Mouse (Mus musculus): ENCODE data around the gene Ankrd34a. TPM values are rescaled to one million over a fixed set of nuclear protein-coding genes. Genes with fewer than 3 reads are reported as not detected.

Ankrd34a gene
- polyA plus RNA-seq, 1 experiment from 2014 or later = 0.15 TPM

DNA sequence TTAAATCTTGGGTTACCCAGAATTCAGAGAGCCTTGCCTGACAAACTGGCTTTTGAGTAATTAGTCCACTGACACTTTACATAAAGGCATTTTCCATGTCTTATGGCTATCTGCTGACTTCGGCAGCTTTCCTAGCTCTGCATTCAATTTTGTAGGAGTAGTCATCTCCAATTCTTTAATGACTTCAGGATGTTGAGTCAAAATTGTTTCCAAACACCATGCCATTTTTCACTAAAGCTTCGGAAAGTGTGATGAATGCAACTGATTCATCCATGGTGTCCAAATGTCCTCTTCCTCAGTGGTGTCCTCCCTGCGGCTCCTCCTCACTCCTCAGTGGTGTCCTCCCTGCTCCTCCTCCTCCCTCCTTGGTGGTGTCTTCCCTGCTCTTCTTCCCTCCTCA is 21.5 kb downstream of the Ankrd34a start:
- 73% methylated on average over 3 of the region's 3 CpGs for WGBS (ENCODE audit: insufficient replicate concordance)
- Histone ChIP-seq H3K9me3 (replicated peaks; ENCODE audit: control insufficient read depth, low read length) (no peaks in the 10 kb centered on the region), H3K36me3 (ENCODE audit: control insufficient read depth, insufficient read depth) (no peaks in the 10 kb centered on the region; the same call in 1 of the 2 replicates), H3K4me3 (ENCODE audit: low read depth, low read length) (no peak overlapping the region), H3K27ac (ENCODE audit: low read length) (no peak overlapping the region), H3K4me1 (ENCODE audit: control insufficient read depth, low read depth, low read length) (no peaks in the 10 kb centered on the region), H3K9ac (ENCODE audit: low read depth, low read length) (no peak overlapping the region), H3K27me3 (ENCODE audit: control insufficient read depth, insufficient read depth, low read depth, low read length) (no peaks in the 10 kb centered on the region), H3K4me2 (ENCODE audit: low read depth, low read length) (no peak overlapping the region)
- ATAC-seq (ENCODE audit: low read depth) = no peak

DNA sequence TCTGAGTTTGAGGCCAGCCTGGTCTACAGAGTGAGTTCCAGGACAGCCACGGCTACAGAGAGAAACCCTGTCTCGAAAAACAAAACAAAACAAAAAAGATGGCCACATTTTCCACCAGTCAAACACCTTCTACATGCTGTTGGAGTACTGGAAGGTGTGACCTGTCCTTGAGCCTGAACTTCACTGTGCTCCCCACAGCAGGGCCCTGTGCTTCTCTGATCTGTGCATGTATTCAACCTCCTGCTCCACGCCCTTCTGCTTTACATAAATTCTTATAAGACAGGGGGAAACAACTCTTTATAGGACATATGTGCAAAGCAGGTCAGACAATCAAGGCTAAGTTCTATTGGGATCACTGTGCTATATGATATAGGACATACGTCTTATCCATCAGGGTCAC is 26.8 kb downstream of the Ankrd34a start:
- Histone ChIP-seq H3K36me3 (ENCODE audit: control insufficient read depth, insufficient read depth) (no peaks in the 10 kb centered on the region; the same call in none of the 2 replicates), H3K4me3 (ENCODE audit: low read depth, low read length) (no peak overlapping the region), H3K9me3 (replicated peaks; ENCODE audit: control insufficient read depth, low read length) (no peaks in the 10 kb centered on the region), H3K4me1 (ENCODE audit: control insufficient read depth, low read depth, low read length) (no peaks in the 10 kb centered on the region), H3K9ac (ENCODE audit: low read depth, low read length) (no peak overlapping the region), H3K4me2 (ENCODE audit: low read depth, low read length) (no peak overlapping the region), H3K27me3 (ENCODE audit: control insufficient read depth, insufficient read depth, low read depth, low read length) (no peaks in the 10 kb centered on the region), H3K27ac (ENCODE audit: low read length) (no peak overlapping the region)
- WGBS (ENCODE audit: insufficient replicate concordance) = 70% methylated on average over 4 of the region's 4 CpGs
- no peak for ATAC-seq (ENCODE audit: low read depth)

DNA sequence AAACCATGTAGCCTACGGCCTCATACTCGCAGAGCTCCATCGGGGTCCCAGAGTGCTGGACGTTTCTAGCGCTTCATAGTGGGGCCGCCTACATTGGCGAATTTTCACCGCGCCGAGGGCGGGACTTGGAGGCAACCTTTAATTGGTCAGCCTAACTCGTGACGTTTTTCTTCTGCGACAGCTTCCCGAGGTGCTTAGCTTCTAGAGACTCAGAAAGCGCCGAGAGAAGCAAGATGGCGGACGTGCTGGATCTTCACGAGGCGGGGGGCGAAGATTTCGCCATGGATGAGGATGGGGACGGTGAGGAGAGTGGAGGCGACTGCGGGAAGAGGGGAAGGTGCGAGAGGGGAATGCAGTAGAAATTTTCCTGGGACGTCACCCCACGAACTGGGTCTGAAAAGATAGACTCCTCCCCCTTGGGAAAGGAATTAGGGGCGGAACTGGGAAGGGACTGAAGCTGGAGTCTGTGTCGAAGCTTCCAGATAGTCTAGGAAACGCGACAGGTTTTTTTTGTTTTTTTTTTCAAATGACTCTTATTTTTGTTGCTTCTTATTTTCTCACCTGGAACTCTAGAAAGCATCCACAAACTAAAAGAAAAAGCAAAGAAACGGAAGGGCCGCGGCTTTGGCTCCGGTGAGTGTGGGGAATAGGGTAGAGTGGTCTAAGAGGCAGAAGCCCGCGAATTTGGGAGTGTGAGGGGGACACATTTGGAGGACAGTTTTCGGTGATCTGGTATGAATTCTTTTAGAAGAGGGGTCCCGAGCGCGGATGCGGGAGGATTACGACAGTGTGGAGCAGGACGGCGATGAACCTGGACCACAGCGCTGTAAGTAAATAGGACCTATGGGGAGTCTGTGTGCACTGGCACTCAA is 33.5 kb downstream of the Ankrd34a start, which contains the start of gene Rbm8a:
Rbm8a (plus strand) TSS at position 205 of the 872 bp plus-strand sequence.
- H3K4me1 ChIP-seq (ENCODE audit: control insufficient read depth, low read depth, low read length) = peaks cover 22% of the 10 kb centered on the region
- peak; percentile 96 for ATAC-seq (ENCODE audit: low read depth)

DNA sequence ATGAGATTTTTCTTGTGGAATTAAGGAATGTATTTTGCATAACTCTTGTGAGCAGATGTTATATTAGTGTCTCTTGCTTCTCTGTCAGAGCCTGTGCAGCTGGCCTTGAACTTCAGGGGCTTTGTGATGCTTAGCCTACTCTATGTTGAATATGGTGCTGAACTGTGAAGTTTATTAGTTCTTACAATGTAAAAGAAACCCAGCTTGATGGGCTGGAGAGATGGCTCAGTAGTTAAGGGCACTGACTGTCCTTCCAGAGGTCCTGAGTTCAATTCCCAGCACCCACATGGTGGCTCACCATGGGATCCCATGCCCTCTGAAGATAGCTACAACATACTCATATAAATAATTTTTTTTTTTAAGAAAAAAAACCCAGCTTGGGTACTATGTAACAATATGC is 35.6 kb downstream of the Ankrd34a start:
- no peak for ATAC-seq (ENCODE audit: low read depth)

More for the DNA sequence above, 33.5 kb downstream of the Ankrd34a start, which contains the start of gene Rbm8a:
- peak within 1 kb of the TSS; percentile 84 for H3K9ac ChIP-seq (ENCODE audit: low read depth, low read length)
- under 1% methylated on average over 48 of the region's 48 CpGs for WGBS (ENCODE audit: insufficient replicate concordance)
- no peaks in the 10 kb centered on the region for H3K9me3 ChIP-seq (replicated peaks; ENCODE audit: control insufficient read depth, low read length)
- peaks cover 9% of the 10 kb centered on the region for H3K36me3 ChIP-seq (ENCODE audit: control insufficient read depth, insufficient read depth)
- H3K27ac ChIP-seq (ENCODE audit: low read length) = peak within 1 kb of the TSS; percentile 77
- H3K27me3 ChIP-seq (ENCODE audit: control insufficient read depth, insufficient read depth, low read depth, low read length) = no peaks in the 10 kb centered on the region
- peak within 1 kb of the TSS; percentile 84 for H3K4me2 ChIP-seq (ENCODE audit: low read depth, low read length)
- H3K4me3 ChIP-seq (ENCODE audit: low read depth, low read length) = peak within 1 kb of the TSS; percentile 93

DNA sequence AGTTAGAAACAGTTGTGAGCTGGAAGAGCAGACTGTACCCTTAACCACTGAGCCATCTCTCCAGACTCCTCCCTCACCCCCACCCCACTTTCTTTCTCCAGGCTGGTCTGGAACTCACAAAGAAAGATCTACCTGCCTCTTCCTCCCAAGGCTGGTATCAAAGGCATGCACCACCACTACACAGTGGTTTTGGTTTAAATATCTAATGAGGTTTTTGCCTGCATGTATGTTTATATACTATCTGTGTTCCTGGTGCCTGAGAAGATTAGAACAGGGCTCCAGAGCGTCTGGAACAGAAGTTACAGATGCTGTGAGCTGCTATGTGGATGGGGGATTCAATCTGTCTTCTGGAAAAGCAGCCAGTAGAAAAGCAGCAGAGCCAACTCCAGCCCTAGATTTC is 37.6 kb downstream of the Ankrd34a start:
- Histone ChIP-seq H3K9ac (ENCODE audit: low read depth, low read length) (no peak overlapping the region), H3K27me3 (ENCODE audit: control insufficient read depth, insufficient read depth, low read depth, low read length) (no peaks in the 10 kb centered on the region), H3K4me2 (ENCODE audit: low read depth, low read length) (no peak overlapping the region), H3K36me3 (ENCODE audit: control insufficient read depth, insufficient read depth) (peaks cover 9% of the 10 kb centered on the region), H3K27ac (ENCODE audit: low read length) (no peak overlapping the region), H3K4me1 (ENCODE audit: control insufficient read depth, low read depth, low read length) (peaks cover 33% of the 10 kb centered on the region), H3K4me3 (ENCODE audit: low read depth, low read length) (no peak overlapping the region), H3K9me3 (replicated peaks; ENCODE audit: control insufficient read depth, low read length) (no peaks in the 10 kb centered on the region)
- 51% methylated on average over 1 of the region's 1 CpGs for WGBS (ENCODE audit: insufficient replicate concordance)
- ATAC-seq (ENCODE audit: low read depth) = no peak

More for the DNA sequence above, 35.6 kb downstream of the Ankrd34a start:
- Histone ChIP-seq H3K4me3 (ENCODE audit: low read depth, low read length) (no peak overlapping the region), H3K4me1 (ENCODE audit: control insufficient read depth, low read depth, low read length) (peaks cover 34% of the 10 kb centered on the region), H3K9me3 (replicated peaks; ENCODE audit: control insufficient read depth, low read length) (no peaks in the 10 kb centered on the region), H3K9ac (ENCODE audit: low read depth, low read length) (no peak overlapping the region), H3K27ac (ENCODE audit: low read length) (no peak overlapping the region), H3K4me2 (ENCODE audit: low read depth, low read length) (no peak overlapping the region), H3K27me3 (ENCODE audit: control insufficient read depth, insufficient read depth, low read depth, low read length) (no peaks in the 10 kb centered on the region), H3K36me3 (ENCODE audit: control insufficient read depth, insufficient read depth) (peaks cover 9% of the 10 kb centered on the region)

DNA sequence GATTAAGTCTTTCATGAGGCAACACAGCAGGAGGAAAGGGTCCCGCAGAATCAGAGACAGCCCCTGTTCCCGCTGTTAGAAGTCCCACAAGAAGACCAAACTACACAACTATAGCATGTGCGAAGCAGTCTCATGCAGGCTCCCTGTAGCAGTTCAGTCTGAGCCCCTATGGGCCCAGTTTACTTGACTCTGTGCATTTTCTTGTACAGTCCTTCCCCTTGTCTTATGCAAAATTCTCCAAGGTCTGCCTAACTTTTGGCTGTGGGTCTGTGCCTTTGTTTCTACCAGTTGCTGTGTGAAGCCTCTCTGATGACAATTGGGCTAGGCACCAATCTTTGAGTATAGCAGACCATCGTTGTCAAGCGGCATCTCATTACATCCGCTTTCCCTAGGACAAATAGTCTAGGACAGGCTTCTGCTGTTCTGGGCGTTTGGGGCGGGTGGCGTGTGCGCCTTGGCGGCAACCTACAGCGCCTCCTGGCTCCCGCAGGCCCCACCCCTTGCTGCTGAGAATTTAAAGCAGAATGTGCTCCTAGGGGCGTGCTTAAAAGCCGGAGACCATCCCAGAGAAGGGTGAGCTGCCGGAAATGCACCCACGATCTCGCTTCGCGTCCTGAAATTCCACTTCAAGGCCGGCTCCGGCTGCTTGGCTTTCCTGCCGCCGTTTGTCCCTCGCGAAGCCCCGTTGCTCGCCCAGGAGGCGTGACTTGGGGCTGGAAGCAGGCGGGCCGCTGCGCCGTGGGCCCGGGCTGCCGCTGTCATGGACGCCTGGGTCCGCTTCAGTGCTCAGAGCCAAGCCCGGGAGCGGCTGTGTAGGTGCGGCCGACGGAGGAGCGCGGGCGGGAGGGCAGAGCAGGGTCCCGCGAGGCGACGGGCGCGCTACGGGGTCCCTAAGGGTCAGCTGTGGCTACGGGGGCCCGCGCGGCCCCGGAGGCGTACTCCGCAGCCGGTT is 38.8 kb downstream of the Ankrd34a start, which contains the start of the genes Pex11b and Gm42957:
Pex11b (plus strand) TSS at position 449 of the 952 bp plus-strand sequence.
Gm42957 (plus strand) TSS at position 547 of the 952 bp plus-strand sequence.
- H3K36me3 ChIP-seq (ENCODE audit: control insufficient read depth, insufficient read depth) = peaks cover 9% of the 10 kb centered on the region

DNA sequence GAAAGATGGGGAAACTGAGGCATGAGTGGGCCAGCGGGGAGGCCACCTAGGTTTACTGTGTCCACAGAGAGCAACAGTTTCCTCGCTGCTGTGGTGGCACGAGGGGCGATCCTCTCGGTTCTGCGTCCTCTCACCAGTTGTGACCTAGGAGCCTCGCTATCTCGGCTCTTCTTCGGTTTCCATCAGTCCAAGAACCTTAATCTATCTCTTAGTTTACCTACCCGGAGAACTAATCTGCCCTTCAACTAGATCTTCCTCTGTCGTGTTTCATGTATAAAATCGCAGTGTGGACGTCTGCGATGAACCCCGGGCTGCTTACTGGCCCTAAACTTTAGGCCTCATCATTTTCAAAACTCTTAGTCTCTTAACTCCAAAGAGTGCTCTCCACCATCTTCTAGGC is 39.5 kb downstream of the Ankrd34a start:
- H3K27ac ChIP-seq (ENCODE audit: low read length) = peak overlapping the region; percentile 85
- H3K4me2 ChIP-seq (ENCODE audit: low read depth, low read length) = peak overlapping the region; percentile 83
- peak overlapping the region; percentile 96 for H3K9ac ChIP-seq (ENCODE audit: low read depth, low read length)
- H3K27me3 ChIP-seq (ENCODE audit: control insufficient read depth, insufficient read depth, low read depth, low read length) = no peaks in the 10 kb centered on the region
- peak overlapping the region; percentile 81 for H3K4me3 ChIP-seq (ENCODE audit: low read depth, low read length)
- H3K9me3 ChIP-seq (replicated peaks; ENCODE audit: control insufficient read depth, low read length) = no peaks in the 10 kb centered on the region
- peaks cover 11% of the 10 kb centered on the region for H3K36me3 ChIP-seq (ENCODE audit: control insufficient read depth, insufficient read depth)
- H3K4me1 ChIP-seq (ENCODE audit: control insufficient read depth, low read depth, low read length) = peaks cover 26% of the 10 kb centered on the region
- 5% methylated on average over 15 of the region's 15 CpGs for WGBS (ENCODE audit: insufficient replicate concordance)
- ATAC-seq (ENCODE audit: low read depth) = peak; percentile 9; the same call in 1 of the 2 replicates

More for the DNA sequence above, 38.8 kb downstream of the Ankrd34a start, which contains the start of the genes Pex11b and Gm42957:
- peak within 1 kb of the TSS; percentile 85 for H3K27ac ChIP-seq (ENCODE audit: low read length)
- ATAC-seq (ENCODE audit: low read depth) = peak; percentile 88
- peaks cover 32% of the 10 kb centered on the region for H3K4me1 ChIP-seq (ENCODE audit: control insufficient read depth, low read depth, low read length)
- 2% methylated on average over 60 of the region's 60 CpGs for WGBS (ENCODE audit: insufficient replicate concordance)
- peak within 1 kb of the TSS; percentile 96 for H3K9ac ChIP-seq (ENCODE audit: low read depth, low read length)
- H3K4me3 ChIP-seq (ENCODE audit: low read depth, low read length) = peak within 1 kb of the TSS; percentile 81
- H3K27me3 ChIP-seq (ENCODE audit: control insufficient read depth, insufficient read depth, low read depth, low read length) = no peaks in the 10 kb centered on the region
- H3K4me2 ChIP-seq (ENCODE audit: low read depth, low read length) = peak within 1 kb of the TSS; percentile 83
- no peaks in the 10 kb centered on the region for H3K9me3 ChIP-seq (replicated peaks; ENCODE audit: control insufficient read depth, low read length)

DNA sequence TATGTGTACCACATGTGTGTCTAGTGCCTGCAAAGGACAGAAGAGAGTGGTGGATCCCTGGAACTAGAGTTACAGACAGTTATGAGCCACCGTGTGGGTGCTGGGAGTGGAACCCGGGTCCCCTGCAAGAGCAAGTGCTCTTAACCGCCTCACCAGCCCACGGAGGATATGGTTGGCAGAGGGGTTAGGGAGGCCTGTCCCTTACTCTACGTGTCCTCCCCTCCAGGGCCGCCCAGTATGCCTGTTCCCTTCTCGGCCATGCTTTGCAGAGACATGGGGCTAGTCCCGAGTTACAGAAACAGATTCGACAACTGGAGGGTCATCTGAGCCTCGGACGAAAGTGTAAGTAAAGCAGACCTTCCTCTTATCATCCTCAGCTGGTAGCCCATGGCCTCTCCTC is 40.0 kb downstream of the Ankrd34a start:
- H3K4me1 ChIP-seq (ENCODE audit: control insufficient read depth, low read depth, low read length) = peaks cover 22% of the 10 kb centered on the region
- H3K36me3 ChIP-seq (ENCODE audit: control insufficient read depth, insufficient read depth) = peaks cover 10% of the 10 kb centered on the region
- no peak overlapping the region for H3K27ac ChIP-seq (ENCODE audit: low read length)
- WGBS (ENCODE audit: insufficient replicate concordance) = 45% methylated on average over 11 of the region's 11 CpGs
- H3K9ac ChIP-seq (ENCODE audit: low read depth, low read length) = peak overlapping the region; percentile 96; the same call in 1 of the 2 replicates
- peak overlapping the region; percentile 83 for H3K4me2 ChIP-seq (ENCODE audit: low read depth, low read length)
- peak overlapping the region; percentile 81 for H3K4me3 ChIP-seq (ENCODE audit: low read depth, low read length)
- H3K27me3 ChIP-seq (ENCODE audit: control insufficient read depth, insufficient read depth, low read depth, low read length) = no peaks in the 10 kb centered on the region
- H3K9me3 ChIP-seq (replicated peaks; ENCODE audit: control insufficient read depth, low read length) = no peaks in the 10 kb centered on the region
- no peak for ATAC-seq (ENCODE audit: low read depth)
